Mouse (Mus musculus) liver, embryonic 14.5 days (tissue): Measurements from ENCODE around the gene Atxn1. TPM values are rescaled to one million over a fixed set of nuclear protein-coding genes. Genes with fewer than 3 reads are reported as not detected.

Source experiments
- ATAC-seq: fragments of 200-750 bp; cut with Nextera tagmentation; 2 replicates; pipeline ENCODE4 v1.8.0; 2017; ENCODE audit warnings: moderate number of reproducible peaks, mild to moderate bottlenecking, moderate library complexity; ENCODE audit not compliant: insufficient read depth
- DNase-seq, 3 experiments: peaks; one replicate each; pipeline ENCODE4 v3.0.0-alpha.2; 2012 to 2013; ENCODE audit warnings: low read depth in 3 of 3, low spot score in 3 of 3
- H3K27ac ChIP-seq: fragments of 300-500 bp; sonication (generic); 2 replicates; pipeline ENCODE4 v1.5.1; 2014; ENCODE audit warnings: moderate library complexity, mild to moderate bottlenecking, control low read depth, inconsistent platforms
- H3K27me3 ChIP-seq: fragments of 300-500 bp; sonication (generic); 2 replicates; pipeline ENCODE4 v1.6.1; 2014; ENCODE audit warnings: mild to moderate bottlenecking, low read length, moderate library complexity; ENCODE audit not compliant: control insufficient read depth, insufficient read depth
- H3K36me3 ChIP-seq: fragments of 300-500 bp; sonication (generic); replicated peaks from 2 replicates; pipeline ENCODE4 v1.6.1; 2014; ENCODE audit warnings: low read depth; ENCODE audit not compliant: control insufficient read depth, insufficient read depth
- H3K4me1 ChIP-seq, 2 experiments: fragments of 200-500 bp in 1 of 2; fragments of 300-500 bp in 1 of 2; sonication (generic) in 1 of 2; replicated peaks; 2 replicates each; pipeline ENCODE4 v1.6.1; 2012 to 2014; ENCODE audit warnings: antibody characterized with exemption in 1 of 2, inconsistent platforms in 1 of 2, low read length in 1 of 2; ENCODE audit not compliant: control insufficient read depth in 2 of 2, insufficient read depth in 2 of 2
- H3K4me2 ChIP-seq: fragments of 300-500 bp; sonication (generic); 2 replicates; pipeline ENCODE4 v1.6.1; 2014; ENCODE audit warnings: low read depth, mild to moderate bottlenecking, control low read depth, moderate library complexity
- H3K4me3 ChIP-seq, 2 experiments: fragments of 200-500 bp in 1 of 2; fragments of 300-500 bp in 1 of 2; sonication (generic) in 1 of 2; 2 replicates each; pipeline ENCODE4 v1.5.1; 2012 to 2014; ENCODE audit warnings: low read depth in 2 of 2, low read length in 2 of 2, mild to moderate bottlenecking in 2 of 2, control low read depth in 1 of 2, inconsistent platforms in 1 of 2, moderate library complexity in 1 of 2; ENCODE audit not compliant: insufficient read depth in 1 of 2
- H3K9ac ChIP-seq: fragments of 300-500 bp; sonication (generic); replicated peaks from 2 replicates; pipeline ENCODE4 v1.6.1; 2014; ENCODE audit warnings: mild to moderate bottlenecking, control low read depth, moderate library complexity
- H3K9me3 ChIP-seq: fragments of 300-500 bp; sonication (generic); 2 replicates; pipeline ENCODE4 v1.6.1; 2016; ENCODE audit warnings: low read length, mixed read lengths; ENCODE audit not compliant: control insufficient read depth
- CTCF ChIP-seq: IDR thresholded peaks from 2 replicates; pipeline ENCODE4 v1.5.1; 2016; ENCODE audit warnings: antibody characterized with exemption, low read depth, control low read depth
- EP300 ChIP-seq: IDR thresholded peaks from 2 replicates; pipeline ENCODE4 v1.6.1; 2016; ENCODE audit warnings: antibody characterized with exemption, low read depth
- WGBS: fragments of 180-500 bp; shearing (Covaris S2); extraction: QIAGEN DNeasy Blood & Tissue Kit; methylation state at CpG from one replicate; pipeline ENCODE4 v1.1.7; 2014; ENCODE audit not compliant: insufficient replicate concordance; 5-methylcytosine and 5-hydroxymethylcytosine counted together
- polyA plus RNA-seq, 2 experiments: library from polyadenylated mRNA; depleted of rRNA in 1 of 2; stranded (reverse) in 1 of 2; unstranded in 1 of 2; fragments of >200 nt; fragmentation: Nextera tagmentation in 1 of 2; extraction: Ambion mirVana in 1 of 2; gene quantifications; 2 replicates each; pipeline versions ENCODE4 v1.2.1 to v1.2.3; 2012 to 2014

Atxn1 gene
- polyA plus RNA-seq, 2 experiments: 1.0 to 1.2 TPM

- Histone ChIP-seq H3K9ac (no peak overlapping the region), H3K4me2 (no peak overlapping the region), H3K4me3 (no peak overlapping the region), H3K9me3 (no peaks in the 10 kb centered on the region), H3K4me1 (no peaks in the 10 kb centered on the region), H3K36me3 (no peaks in the 10 kb centered on the region), H3K27me3 (no peaks in the 10 kb centered on the region), H3K27ac (no peak overlapping the region)
- TF ChIP-seq EP300 (no peak), CTCF (no peak)
- DNase-seq (no peak), ATAC-seq (no peak)
- 62% methylated on average over 14 of the region's 14 CpGs for WGBS
Measured at GRCm38 (mm10) chr13:45724507-45725259, 240.1 kb downstream of the Atxn1 start.

- 73% methylated on average over 5 of the region's 5 CpGs for WGBS
- Histone ChIP-seq H3K27me3 (no peaks in the 10 kb centered on the region), H3K4me3 (no peak overlapping the region), H3K27ac (no peak overlapping the region), H3K4me1 (no peaks in the 10 kb centered on the region), H3K9ac (no peak overlapping the region), H3K4me2 (no peak overlapping the region), H3K9me3 (no peaks in the 10 kb centered on the region), H3K36me3 (no peaks in the 10 kb centered on the region)
- no peak for DNase-seq
- TF ChIP-seq CTCF (no peak), EP300 (no peak)
- no peak for ATAC-seq
Measured at GRCm38 (mm10) chr13:45722885-45723284, 241.9 kb downstream of the Atxn1 start.

- no peak overlapping the region for H3K4me2 ChIP-seq
- no peak overlapping the region for H3K27ac ChIP-seq
- H3K27me3 ChIP-seq: no peaks in the 10 kb centered on the region
- WGBS: 66% methylated on average over 8 of the region's 8 CpGs
- no peaks in the 10 kb centered on the region for H3K4me1 ChIP-seq
- H3K9ac ChIP-seq: no peak overlapping the region
- TF ChIP-seq CTCF: no peak
- no peak for TF ChIP-seq EP300
- DNase-seq: no peak
- H3K9me3 ChIP-seq: no peaks in the 10 kb centered on the region
- no peak for ATAC-seq
- no peaks in the 10 kb centered on the region for H3K36me3 ChIP-seq
- H3K4me3 ChIP-seq: no peak overlapping the region
Measured at GRCm38 (mm10) chr13:45721621-45722020, 243.2 kb downstream of the Atxn1 start.

- WGBS: 48% methylated on average over 3 of the region's 3 CpGs
- TF ChIP-seq EP300 (no peak), CTCF (no peak)
- H3K27ac ChIP-seq: no peak overlapping the region
- no peak overlapping the region for H3K9ac ChIP-seq
- H3K4me3 ChIP-seq: no peak overlapping the region
- H3K9me3 ChIP-seq: no peaks in the 10 kb centered on the region
- no peaks in the 10 kb centered on the region for H3K27me3 ChIP-seq
- no peaks in the 10 kb centered on the region for H3K36me3 ChIP-seq
- ATAC-seq (no peak), DNase-seq (no peak)
- H3K4me1 ChIP-seq: no peaks in the 10 kb centered on the region
- no peak overlapping the region for H3K4me2 ChIP-seq
Measured at GRCm38 (mm10) chr13:45718850-45719249, 246.0 kb downstream of the Atxn1 start.

GRCm38 (mm10) chr13:45715583-45716180 lies 249.1 kb downstream of the Atxn1 start:
- Histone ChIP-seq H3K36me3 (no peaks in the 10 kb centered on the region), H3K27me3 (no peaks in the 10 kb centered on the region), H3K4me2 (no peak overlapping the region), H3K4me1 (no peaks in the 10 kb centered on the region), H3K9ac (no peak overlapping the region), H3K9me3 (no peaks in the 10 kb centered on the region), H3K27ac (no peak overlapping the region), H3K4me3 (no peak overlapping the region)
- DNase-seq (no peak), ATAC-seq (no peak)
- no peak for TF ChIP-seq CTCF
- TF ChIP-seq EP300: no peak
- WGBS: 34% methylated on average over 7 of the region's 7 CpGs
